Mouse (Mus musculus): ENCODE results near the gene Adra2a.

DNA sequence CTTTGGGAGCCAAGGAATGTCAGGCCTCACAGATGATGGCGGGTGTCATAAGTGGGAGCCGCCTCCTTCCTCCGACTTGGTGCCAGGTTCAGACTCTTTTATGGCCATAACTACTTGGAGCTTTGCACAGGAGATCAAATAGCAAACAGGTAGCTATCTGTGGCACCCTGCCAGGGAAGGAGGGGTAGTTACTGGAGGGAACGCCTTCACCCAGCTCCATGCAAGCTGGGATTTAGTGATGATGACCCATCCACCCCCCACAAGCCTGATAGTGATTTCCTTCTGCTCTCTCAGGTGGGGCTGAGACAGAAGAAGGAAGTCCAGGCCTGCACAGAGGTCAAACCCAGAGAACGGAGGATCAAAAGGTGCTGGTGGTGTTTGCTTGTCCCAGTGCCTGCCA, 26.6 kb downstream of the Adra2a start:
- TF ChIP-seq CTCF (IDR thresholded peaks at IDR 0.05; ENCODE audit: control insufficient read depth, insufficient read depth, insufficient replicate concordance, low read depth, low read length): no peak
- TF ChIP-seq POLR2A (IDR thresholded peaks at IDR 0.05; ENCODE audit: control insufficient read depth, low read depth, low read length): no peak
